Mouse (Mus musculus) forebrain, embryonic 16.5 days (tissue): ENCODE results near the gene Nedd9. TPM values are rescaled to one million over a fixed set of nuclear protein-coding genes. Genes with fewer than 3 reads are reported as not detected.

Source experiments
- ATAC-seq: fragments of 200-750 bp; cut with Nextera tagmentation; 2 replicates; pipeline ENCODE4 v1.8.0; 2017; ENCODE audit warnings: mild to moderate bottlenecking, moderate library complexity
- H3K27ac ChIP-seq: fragments of 300-500 bp; sonication (generic); 2 replicates; pipeline ENCODE4 v1.5.1; 2014; ENCODE audit warnings: low read length, control low read depth
- H3K27me3 ChIP-seq: fragments of 300-500 bp; sonication (generic); replicated peaks from 2 replicates; pipeline ENCODE4 v1.6.1; 2014; ENCODE audit warnings: low read length; ENCODE audit not compliant: control insufficient read depth, insufficient read depth
- H3K36me3 ChIP-seq: fragments of 300-500 bp; sonication (generic); 2 replicates; pipeline ENCODE4 v1.6.1; 2014; ENCODE audit not compliant: control insufficient read depth, insufficient read depth
- H3K4me1 ChIP-seq: fragments of 300-500 bp; sonication (generic); replicated peaks from 2 replicates; pipeline ENCODE4 v1.6.1; 2014; ENCODE audit warnings: low read length; ENCODE audit not compliant: control insufficient read depth, insufficient read depth
- H3K4me2 ChIP-seq: fragments of 300-500 bp; sonication (generic); 2 replicates; pipeline ENCODE4 v1.6.1; 2014; ENCODE audit warnings: mild to moderate bottlenecking, low read length, control low read depth
- H3K4me3 ChIP-seq: fragments of 300-500 bp; sonication (generic); replicated peaks from 2 replicates; pipeline ENCODE4 v1.5.1; 2014; ENCODE audit warnings: mild to moderate bottlenecking, low read length, control low read depth
- H3K9ac ChIP-seq: fragments of 300-500 bp; sonication (generic); replicated peaks from 2 replicates; pipeline ENCODE4 v1.6.1; 2014; ENCODE audit warnings: low read depth, low read length, control low read depth
- H3K9me3 ChIP-seq: fragments of 300-500 bp; sonication (generic); 2 replicates; pipeline ENCODE4 v1.6.1; 2016; ENCODE audit warnings: low read length; ENCODE audit not compliant: control insufficient read depth
- WGBS: fragments of 180-500 bp; shearing (Covaris S2); extraction: QIAGEN DNeasy Blood & Tissue Kit; methylation state at CpG from one replicate; pipeline ENCODE4 v1.1.7; 2014; 5-methylcytosine and 5-hydroxymethylcytosine counted together
- polyA plus RNA-seq: library from polyadenylated mRNA; unstranded; fragments of >200 nt; fragmentation: Nextera tagmentation; extraction: Ambion mirVana; gene quantifications from 2 replicates; pipeline ENCODE4 v1.2.1, GENCODE M21; 2015

Nedd9 gene
- polyA plus RNA-seq, 1 experiment from 2014 or later = 23.0 TPM

- H3K4me3 ChIP-seq = no peak overlapping the region
- 15% methylated on average over 3 of the region's 3 CpGs for WGBS
- no peaks in the 10 kb centered on the region for H3K27me3 ChIP-seq
- no peak overlapping the region for H3K4me2 ChIP-seq
- no peak for ATAC-seq
- H3K9ac ChIP-seq = no peak overlapping the region
- H3K27ac ChIP-seq = no peak overlapping the region
- no peaks in the 10 kb centered on the region for H3K4me1 ChIP-seq
- H3K9me3 ChIP-seq = no peaks in the 10 kb centered on the region
- no peaks in the 10 kb centered on the region for H3K36me3 ChIP-seq
These were observed 4.7 kb downstream of the Nedd9 start for GRCm38 (mm10) chr13:41482408-41483011.

GRCm38 (mm10) chr13:41479737-41480435, 7.3 kb downstream of the Nedd9 start:
- WGBS = 78% methylated on average over 13 of the region's 15 CpGs
- Histone ChIP-seq H3K9ac (no peak overlapping the region), H3K27ac (no peak overlapping the region), H3K4me1 (no peaks in the 10 kb centered on the region), H3K36me3 (no peaks in the 10 kb centered on the region), H3K27me3 (no peaks in the 10 kb centered on the region), H3K9me3 (no peaks in the 10 kb centered on the region), H3K4me2 (no peak overlapping the region), H3K4me3 (no peak overlapping the region)
- no peak for ATAC-seq

- no peak overlapping the region for H3K4me3 ChIP-seq
- H3K36me3 ChIP-seq = no peaks in the 10 kb centered on the region
- H3K9ac ChIP-seq = no peak overlapping the region
- H3K4me2 ChIP-seq = no peak overlapping the region
- 44% methylated on average over 4 of the region's 4 CpGs for WGBS
- H3K9me3 ChIP-seq = no peaks in the 10 kb centered on the region
- H3K27me3 ChIP-seq = no peaks in the 10 kb centered on the region
- H3K4me1 ChIP-seq = no peaks in the 10 kb centered on the region
- H3K27ac ChIP-seq = no peak overlapping the region
- ATAC-seq = no peak
These were observed 10.9 kb downstream of the Nedd9 start for GRCm38 (mm10) chr13:41476216-41476615.

- no peaks in the 10 kb centered on the region for H3K36me3 ChIP-seq
- no peaks in the 10 kb centered on the region for H3K4me1 ChIP-seq
- 86% methylated on average over 5 of the region's 5 CpGs for WGBS
- H3K27me3 ChIP-seq = no peaks in the 10 kb centered on the region
- H3K9me3 ChIP-seq = no peaks in the 10 kb centered on the region
- no peak for ATAC-seq
- H3K4me2 ChIP-seq = no peak overlapping the region
- no peak overlapping the region for H3K9ac ChIP-seq
- no peak overlapping the region for H3K4me3 ChIP-seq
- no peak overlapping the region for H3K27ac ChIP-seq
These were observed 12.8 kb downstream of the Nedd9 start for GRCm38 (mm10) chr13:41474365-41474764.

- no peak overlapping the region for H3K4me3 ChIP-seq
- H3K9ac ChIP-seq = no peak overlapping the region
- H3K4me1 ChIP-seq = no peaks in the 10 kb centered on the region
- WGBS = 90% methylated on average over 4 of the region's 4 CpGs
- no peaks in the 10 kb centered on the region for H3K36me3 ChIP-seq
- H3K9me3 ChIP-seq = no peaks in the 10 kb centered on the region
- no peaks in the 10 kb centered on the region for H3K27me3 ChIP-seq
- ATAC-seq = no peak
- no peak overlapping the region for H3K27ac ChIP-seq
- no peak overlapping the region for H3K4me2 ChIP-seq
These were observed 13.7 kb downstream of the Nedd9 start for GRCm38 (mm10) chr13:41473504-41473903.

GRCm38 (mm10) chr13:41472878-41473424, 14.2 kb downstream of the Nedd9 start:
- WGBS = 71% methylated on average over 5 of the region's 5 CpGs
- no peak for ATAC-seq
- H3K9me3 ChIP-seq = no peaks in the 10 kb centered on the region
- H3K27ac ChIP-seq = no peak overlapping the region
- no peak overlapping the region for H3K4me3 ChIP-seq
- H3K4me2 ChIP-seq = no peak overlapping the region
- no peaks in the 10 kb centered on the region for H3K4me1 ChIP-seq
- no peak overlapping the region for H3K9ac ChIP-seq
- H3K27me3 ChIP-seq = no peaks in the 10 kb centered on the region
- H3K36me3 ChIP-seq = no peaks in the 10 kb centered on the region

- Histone ChIP-seq H3K4me1 (no peaks in the 10 kb centered on the region), H3K9me3 (no peaks in the 10 kb centered on the region), H3K4me2 (no peak overlapping the region), H3K4me3 (no peak overlapping the region), H3K9ac (no peak overlapping the region), H3K27me3 (no peaks in the 10 kb centered on the region), H3K27ac (no peak overlapping the region), H3K36me3 (no peaks in the 10 kb centered on the region)
- ATAC-seq = no peak
- 74% methylated on average over 5 of the region's 5 CpGs for WGBS
These were observed 18.9 kb downstream of the Nedd9 start for GRCm38 (mm10) chr13:41468277-41468676.

- Histone ChIP-seq H3K9me3 (no peaks in the 10 kb centered on the region), H3K4me2 (no peak overlapping the region), H3K4me3 (no peak overlapping the region), H3K9ac (no peak overlapping the region), H3K36me3 (no peaks in the 10 kb centered on the region), H3K4me1 (no peaks in the 10 kb centered on the region), H3K27me3 (no peaks in the 10 kb centered on the region), H3K27ac (no peak overlapping the region)
- 94% methylated on average over 2 of the region's 2 CpGs for WGBS
- no peak for ATAC-seq
These were observed 20.1 kb downstream of the Nedd9 start for GRCm38 (mm10) chr13:41467036-41467435.

GRCm38 (mm10) chr13:41466616-41467015, 20.5 kb downstream of the Nedd9 start:
- ATAC-seq = no peak

More at GRCm38 (mm10) chr13:41466616-41467015, 20.5 kb downstream of the Nedd9 start:
- H3K4me3 ChIP-seq = no peak overlapping the region
- H3K4me2 ChIP-seq = no peak overlapping the region
- WGBS = 93% methylated on average over 4 of the region's 4 CpGs
- no peaks in the 10 kb centered on the region for H3K27me3 ChIP-seq
- no peak overlapping the region for H3K9ac ChIP-seq
- no peak overlapping the region for H3K27ac ChIP-seq
- H3K36me3 ChIP-seq = no peaks in the 10 kb centered on the region
- no peaks in the 10 kb centered on the region for H3K9me3 ChIP-seq
- no peaks in the 10 kb centered on the region for H3K4me1 ChIP-seq
